Mouse (Mus musculus) c-Kit-positive CD71-negative TER-119-negative erythroid progenitor cells, embryonic 14.5 days (primary cell): ENCODE data around the gene Itln1.
"Not testable (repeated sequence)": the region's sequence is repeated elsewhere in the genome, so short reads cannot be mapped to it uniquely, and the experiment has no call there.

Experiments used
- DNase-seq: peaks from one replicate; pipeline ENCODE4 v3.0.0-alpha.2; 2013; ENCODE audit warnings: low read depth

Gene Itln1

DNA sequence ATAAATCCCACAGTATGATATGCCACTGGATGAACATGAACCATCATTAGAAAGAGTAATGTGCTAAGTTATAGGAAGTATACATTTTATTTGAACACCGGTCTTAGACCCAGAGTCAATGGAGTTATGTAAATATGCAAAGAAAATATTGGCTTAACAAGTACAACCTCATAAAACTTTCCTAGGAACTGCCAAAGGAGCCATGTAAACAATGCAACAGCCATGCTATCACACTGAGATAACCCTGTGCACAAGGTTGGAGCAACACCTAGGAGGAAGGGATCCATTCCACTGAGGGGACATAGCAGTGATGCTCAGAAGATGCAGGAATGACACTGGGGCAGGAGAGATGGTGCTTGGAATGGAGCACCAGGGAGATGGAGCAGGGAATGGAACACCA, 21.3 kb downstream of the Itln1 start:
- no peak for DNase-seq

DNA sequence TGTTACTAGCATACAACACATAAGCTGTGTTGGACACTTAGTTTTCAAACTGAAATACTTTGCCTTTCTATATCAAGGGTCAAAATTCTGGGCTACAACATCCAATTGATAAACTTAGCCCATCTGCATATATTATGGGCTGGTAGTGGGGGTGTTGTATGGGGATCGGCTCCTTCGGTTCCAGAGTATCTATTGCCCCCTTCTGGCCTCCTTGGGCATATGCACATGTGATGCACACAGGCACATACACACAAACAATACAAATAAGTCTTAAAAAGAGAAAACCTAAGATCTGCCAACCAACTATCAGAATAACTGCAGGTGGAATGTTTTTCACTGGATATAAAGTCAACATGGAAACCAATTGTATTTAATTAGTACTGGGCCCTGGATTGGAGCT, 21.9 kb downstream of the Itln1 start:
- no peak for DNase-seq

DNA sequence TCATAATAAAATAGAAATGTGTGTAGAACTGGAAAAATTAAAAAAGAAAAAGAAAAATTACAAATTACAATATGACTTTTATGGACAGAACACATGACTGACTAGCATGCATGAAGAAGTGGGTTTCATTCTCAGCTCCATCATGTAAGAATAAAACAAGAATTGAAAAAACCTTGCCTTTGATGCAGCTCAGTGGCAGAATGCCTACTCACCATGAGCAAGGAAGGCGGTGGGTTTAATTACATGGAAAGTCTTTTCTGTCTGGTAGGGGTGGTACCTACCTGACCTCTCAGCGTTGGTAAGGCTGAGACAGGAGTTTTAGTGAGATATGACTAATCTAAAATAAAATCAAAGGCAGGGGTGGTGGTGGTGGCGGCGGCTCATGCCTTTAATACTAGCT, 30.5 kb downstream of the Itln1 start:
- DNase-seq = no peak

DNA sequence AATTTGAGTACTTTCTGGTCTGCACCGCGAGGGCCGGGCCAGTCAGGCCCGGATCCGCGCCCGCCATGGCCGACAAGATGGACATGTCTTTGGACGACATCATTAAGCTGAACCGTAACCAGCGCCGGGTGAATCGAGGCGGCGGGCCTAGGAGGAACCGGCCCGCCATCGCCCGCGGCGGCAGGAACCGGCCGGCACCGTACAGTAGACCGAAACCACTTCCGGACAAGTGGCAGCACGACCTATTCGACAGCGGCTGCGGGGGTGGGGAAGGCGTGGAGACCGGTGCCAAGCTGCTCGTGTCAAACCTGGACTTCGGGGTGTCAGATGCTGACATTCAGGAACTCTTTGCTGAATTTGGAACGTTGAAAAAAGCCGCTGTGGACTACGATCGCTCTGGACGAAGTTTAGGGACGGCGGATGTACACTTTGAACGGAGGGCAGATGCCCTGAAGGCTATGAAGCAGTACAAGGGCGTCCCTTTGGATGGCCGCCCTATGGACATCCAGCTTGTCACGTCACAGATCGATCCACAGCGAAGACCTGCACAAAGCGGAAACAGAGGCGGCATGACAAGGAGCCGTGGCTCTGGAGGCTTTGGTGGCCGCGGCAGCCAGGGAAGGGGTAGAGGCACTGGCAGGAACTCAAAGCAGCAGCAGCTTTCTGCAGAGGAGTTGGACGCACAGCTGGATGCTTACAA, 31.4 kb downstream of the Itln1 start:
- peak; percentile 59 for DNase-seq

DNA sequence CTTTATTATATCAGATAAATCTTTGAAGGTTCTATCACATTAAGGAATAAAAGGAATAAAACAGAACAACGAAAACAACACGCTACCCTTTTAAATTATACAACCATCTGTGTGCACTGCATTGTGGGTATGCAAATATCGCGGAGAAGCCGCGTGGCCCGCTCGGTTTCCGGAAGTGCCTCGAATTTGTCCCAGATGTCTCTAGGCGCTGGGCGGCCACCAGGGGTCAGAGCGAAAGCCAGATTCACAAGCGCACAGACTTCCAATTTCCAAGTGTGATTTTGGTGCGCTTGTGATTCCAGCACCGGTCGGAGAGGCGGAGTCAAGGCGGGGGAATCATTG, 31.9 kb downstream of the Itln1 start, which contains the start of gene Alyref2:
Alyref2 (plus strand) TSS at position 229 of the 342 bp plus-strand sequence.
- DNase-seq = peak; percentile 94

DNA sequence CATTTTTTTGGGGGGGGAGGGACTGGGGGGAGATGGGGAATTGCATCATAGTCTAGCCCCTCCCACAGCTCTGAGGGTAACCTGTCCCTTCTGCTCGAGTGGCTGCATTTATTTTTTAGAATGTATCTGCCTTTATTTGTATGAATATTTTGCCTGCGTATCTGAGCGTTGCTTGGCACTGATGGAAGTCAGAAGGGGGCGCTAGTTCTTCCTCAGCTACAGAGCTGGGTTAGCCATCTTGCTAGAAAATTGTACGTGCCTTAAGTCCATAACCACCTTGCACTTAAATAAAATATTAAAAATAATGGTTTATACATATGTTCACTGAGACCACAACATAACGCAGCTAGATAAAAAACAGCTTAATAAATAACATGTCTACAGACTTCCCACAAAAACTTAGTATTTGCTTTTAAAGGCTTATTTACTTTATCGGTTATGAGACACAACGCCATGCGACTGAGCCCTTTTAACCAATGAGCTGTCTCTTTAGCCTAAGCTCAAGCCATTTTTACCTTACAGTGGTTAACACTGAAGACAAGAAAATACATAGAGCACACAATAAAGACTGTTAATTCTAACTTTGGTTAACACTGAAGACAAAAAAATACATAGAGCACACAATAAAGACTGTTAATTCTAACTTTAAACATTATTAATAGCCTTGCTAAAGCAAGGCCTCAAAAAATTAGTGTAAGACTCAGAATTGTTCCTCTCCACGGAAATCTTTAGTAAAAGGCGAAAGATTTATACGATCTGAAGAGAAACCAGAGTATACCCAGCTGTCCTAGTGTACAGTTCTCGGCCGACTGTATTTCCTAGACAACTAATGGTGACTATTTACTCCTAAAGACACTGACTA, 32.5 kb downstream of the Itln1 start:
- peak; percentile 89 for DNase-seq

DNA sequence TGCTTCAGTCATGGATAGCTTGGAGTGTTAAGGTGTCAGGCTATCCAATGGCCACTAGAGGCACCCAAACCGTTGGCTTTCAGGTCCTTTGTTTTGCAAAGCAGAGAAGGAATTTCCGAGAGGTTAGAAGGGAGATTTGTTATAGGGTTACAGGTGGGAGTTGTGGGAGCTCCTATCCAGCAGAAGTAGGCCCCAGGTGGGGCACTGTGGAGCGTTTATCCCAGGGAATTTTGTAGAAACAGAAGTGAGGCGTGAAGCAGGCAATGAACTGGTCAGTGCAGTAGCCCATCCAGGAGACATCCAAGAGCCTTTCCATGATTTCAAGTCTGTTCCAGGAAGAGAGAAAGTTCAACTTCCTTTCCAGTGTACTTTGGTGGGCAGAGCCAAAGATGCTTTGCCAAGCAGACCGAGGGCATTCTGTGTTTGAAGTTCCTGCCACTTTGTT, 33.4 kb downstream of the Itln1 start:
- DNase-seq = no peak

DNA sequence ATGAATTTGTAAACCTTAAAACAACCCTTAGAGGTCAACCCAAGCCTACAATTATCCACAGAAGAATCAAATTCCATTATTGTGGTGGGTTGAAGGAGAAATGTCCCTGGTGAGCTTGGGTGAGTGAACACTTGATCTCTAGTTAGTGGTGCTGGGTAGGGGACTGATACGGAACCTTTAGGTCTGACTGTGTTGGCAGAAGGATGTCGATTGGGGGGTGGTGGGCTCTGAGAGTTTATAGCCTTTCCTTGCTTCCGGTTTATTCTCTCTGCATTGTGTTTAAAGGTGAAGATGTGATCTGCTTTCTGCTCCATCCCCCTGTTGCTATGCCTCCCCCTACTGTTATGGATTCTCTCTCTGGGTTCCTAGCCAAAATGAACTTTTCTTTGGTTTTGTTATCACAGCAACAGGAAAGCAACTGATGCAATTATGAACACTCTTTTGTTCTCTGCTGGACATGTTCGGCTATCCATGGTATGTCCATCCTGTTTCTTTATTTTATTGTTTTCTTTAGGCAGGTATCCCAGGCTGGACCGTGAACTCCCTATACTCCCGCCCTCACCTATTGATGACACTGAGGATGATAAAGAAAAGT, 34.0 kb downstream of the Itln1 start:
- DNase-seq = no peak

DNA sequence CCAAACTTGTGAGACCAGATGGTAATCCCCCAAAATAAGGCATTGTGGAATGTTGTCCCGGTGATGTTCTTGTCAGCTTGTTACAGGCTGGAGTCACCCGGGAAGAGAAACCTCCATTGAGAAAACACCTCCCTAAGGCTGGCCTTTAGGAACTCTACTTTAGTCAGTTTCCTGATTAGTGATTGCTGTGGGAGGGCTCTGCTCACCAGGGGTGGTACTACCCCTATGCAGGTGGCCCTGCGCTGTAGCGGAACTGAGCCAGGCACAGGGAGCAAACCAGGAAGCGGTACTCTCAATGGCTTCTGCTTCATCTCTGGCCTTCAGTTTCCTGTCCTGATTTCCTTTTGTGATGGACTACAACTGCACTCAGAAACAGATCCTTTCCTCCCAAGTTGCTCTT, 35.2 kb downstream of the Itln1 start:
- no peak for DNase-seq

DNA sequence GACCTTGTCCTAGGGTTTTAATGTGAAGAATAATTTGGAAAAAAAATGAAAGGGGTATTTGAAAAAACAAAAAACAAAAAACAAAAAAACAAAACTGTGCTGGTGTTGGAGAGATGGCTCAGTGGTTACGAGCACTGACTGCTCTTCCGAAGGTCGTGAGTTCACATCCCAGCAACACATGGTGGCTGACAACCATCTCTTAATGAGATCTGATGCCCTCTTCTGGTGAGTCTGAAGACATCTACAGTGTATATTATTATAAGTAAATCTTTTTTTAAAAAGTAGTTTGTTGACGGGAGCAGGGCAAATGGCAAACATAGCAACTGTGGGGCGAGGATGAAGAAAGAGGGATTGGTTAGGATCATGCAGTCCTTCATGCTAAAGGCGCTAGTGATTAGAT, 39.7 kb downstream of the Itln1 start:
- DNase-seq = no peak

DNA sequence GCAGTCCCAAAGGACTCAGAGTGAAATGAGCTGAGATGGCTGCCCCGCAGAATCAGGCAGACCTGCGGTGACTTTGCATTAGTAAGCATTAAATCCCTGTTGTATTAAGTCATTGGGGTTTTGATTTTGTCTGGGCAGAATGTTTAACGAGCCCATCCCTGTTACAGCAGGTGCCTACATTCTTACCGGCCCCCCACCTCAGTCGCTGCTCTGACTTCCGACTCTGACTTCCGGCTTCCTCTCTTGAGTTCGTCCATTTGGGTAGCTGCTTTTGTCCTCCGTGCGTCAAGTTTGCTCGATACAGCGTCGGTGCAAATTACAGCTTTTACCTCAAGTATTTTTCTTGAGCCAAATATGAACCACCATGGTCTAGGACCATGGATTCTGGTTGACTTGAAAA, 40.9 kb downstream of the Itln1 start:
- DNase-seq = no peak

DNA sequence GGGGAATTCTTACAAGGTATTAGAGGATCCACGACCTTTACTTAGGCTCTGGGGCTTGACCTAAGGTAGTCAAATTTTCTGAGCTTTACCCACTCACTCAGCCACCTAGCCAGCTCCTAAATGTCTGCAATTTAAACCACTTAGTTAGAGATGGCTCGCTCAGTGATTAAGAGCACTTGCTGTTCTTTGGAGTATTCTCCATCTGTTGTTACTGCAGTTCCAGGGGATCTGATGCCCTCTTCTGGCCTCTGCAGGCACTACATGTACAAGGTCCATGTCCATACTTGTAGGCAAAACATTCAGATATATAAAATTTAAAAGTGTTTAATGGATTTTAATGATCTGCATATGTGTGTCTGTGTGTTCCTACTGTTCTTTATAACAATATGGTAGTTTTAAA, 56.1 kb downstream of the Itln1 start:
- no peak for DNase-seq

DNA sequence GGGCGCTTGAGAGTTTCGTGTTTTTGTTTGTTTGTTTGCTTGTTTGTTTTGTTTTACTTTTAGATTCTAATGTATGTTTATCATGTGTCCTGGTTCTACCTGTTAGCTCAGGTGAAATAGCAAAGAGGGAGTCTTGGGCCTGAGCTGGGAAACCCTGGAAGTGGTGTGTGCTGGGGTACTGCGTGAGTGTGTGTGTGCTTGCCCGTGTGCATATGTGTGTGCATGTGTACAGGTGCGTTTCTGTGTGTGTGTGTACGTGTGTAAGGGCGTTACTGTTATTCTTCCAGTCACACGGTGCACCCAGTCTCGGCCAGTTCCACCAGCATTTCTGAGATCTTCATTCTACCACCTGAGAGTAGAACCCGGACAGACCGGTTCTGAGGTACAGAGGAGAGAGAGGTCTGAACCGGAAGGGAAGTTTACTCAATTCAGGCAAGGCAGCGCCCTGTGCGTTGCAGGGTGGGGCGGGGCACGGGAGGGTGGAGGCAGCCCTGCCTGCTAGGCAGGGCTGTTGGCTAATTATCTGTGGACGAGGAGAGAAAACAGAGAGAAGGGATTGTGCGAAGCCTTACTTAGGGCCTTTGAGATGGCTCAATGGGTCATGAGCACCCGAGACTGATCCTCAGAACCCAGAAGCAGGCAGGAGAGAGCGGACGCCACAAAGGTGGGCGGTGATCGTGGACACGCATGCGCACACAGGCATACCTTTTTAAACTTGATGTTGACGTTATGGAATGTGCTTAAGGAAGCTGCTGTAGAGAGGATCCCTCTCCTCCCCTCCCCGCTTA, 57.1 kb downstream of the Itln1 start:
- no peak for DNase-seq

DNA sequence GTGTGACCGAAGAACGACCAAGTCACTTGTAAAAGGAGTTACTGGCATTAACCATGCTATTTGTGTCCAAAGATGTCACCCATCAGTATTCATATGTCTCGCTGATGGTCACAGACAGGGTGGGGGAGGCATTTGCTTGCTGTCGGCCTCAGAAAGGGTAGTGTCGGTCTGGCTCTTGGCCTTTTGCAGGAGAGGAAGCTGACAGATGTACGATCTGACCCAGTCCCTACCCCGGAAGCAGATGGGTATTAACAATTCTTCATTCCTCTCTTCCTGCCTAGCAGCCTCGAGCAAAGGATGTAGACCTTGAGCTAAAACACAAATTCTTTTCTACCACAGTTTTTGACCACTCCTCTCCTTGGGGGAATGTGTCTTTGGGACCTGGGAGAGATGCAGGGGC, 58.0 kb downstream of the Itln1 start:
- DNase-seq = no peak

DNA sequence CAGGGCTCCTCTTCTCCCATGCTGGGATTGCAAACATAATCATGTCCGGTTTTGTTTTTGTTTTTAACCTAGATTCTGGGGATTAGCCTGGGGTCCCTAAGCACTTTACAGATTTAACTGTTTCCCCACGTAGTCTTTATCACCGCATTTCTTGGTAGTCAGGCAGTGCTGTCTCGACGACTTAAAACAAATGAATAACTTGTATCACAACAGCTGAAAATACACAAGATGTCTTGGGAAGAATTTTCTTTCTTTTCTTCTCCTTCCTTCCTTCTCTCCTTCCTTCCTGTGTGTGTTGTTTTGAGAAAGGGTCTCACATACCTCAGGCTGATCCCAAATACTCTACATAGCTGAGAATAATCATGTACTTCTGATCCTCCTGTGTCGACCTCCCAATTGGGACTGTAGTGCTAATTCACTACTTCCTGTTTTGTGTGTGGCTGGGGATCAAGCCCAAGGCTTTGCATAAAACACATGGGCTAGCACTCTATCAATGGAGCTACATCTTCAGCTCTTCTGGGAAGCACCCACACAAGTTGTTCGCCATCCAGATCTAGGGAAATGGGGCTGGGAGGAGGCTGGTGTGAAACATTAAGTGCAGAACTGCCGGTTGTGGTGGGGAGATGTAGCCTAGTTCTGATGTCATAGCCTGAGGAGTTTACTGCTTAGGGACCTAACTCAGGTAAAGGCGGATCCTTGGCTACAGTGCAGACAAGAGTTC, 61.0 kb downstream of the Itln1 start:
- no peak for DNase-seq

DNA sequence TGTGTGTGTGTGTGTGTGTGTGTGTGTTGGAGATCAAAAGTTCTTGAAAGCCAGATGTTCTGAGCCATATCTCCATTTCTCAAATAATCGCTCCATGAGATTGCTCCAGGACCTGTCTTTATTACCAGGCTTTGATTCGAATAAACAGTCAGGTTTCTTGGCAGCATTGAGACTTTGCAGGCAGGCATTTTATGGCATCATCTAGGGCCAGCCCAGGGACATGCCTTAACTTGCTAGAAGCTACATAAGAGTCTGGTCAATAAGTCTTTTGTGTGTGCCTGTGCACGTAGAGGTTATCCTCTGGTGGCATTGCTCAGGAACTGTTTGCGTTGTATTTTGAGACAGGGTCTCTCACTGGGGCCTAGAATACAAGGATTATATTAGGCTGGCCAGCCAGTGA, 61.6 kb downstream of the Itln1 start:
- no peak for DNase-seq

DNA sequence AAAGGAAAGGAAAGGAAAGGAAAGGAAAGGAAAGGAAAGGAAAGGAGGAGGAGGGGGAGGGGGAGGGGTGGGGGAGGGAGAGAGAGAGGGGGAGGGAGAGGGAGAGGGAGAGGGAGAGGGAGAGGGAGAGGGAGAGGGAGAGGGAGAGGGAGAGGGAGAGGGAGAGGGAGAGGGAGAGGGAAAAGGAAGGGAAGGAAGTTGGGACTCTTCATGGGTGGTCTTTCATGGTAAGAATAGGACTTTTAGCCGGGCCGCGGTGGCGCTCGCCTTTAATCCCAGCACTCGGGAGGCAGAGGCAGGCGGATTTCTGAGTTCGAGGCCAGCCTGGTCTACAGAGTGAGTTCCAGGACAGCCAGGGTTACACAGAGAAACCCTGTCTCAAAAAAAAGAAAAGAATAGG, 63.2 kb downstream of the Itln1 start:
- not testable (repeated sequence) for DNase-seq

DNA sequence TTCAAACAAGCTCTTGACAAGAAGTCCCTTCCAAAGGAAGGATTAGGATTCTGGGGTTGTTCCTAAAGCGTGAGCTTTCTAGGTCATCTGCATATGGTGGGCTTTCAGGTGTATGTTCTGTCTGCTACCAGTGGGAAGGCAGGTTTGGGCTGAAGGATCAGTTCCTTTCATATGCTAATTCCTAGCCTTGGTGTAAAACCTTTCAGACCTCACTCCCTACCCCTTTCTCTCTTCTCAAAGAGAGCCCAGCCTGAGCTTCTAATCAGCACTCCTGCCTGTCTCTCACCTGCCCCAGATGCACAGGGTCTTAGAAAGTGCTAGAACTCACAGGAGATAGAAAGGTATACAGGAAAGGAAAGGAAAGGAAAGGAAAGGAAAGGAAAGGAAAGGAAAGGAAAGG, 63.6 kb downstream of the Itln1 start:
- no peak for DNase-seq

DNA sequence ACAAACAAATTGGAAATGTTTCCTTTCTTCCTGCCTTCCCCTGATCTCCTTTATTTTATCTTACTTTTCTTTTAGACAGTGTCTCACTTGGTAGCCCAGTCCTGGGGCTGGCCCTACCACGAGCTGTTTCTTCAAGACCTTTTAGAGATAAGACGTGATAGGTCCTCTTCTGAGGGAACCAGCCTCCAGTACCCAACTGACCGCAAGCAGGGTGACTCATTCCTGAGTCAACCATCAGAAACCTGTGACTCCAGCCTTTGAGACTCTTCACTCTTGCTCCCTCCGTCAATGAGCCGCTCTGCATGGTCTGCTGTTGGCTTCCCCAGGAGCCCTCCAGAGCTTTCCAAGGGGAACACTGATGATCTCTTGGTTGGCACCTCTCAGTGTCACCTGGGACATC, 64.2 kb downstream of the Itln1 start:
- DNase-seq = no peak

DNA sequence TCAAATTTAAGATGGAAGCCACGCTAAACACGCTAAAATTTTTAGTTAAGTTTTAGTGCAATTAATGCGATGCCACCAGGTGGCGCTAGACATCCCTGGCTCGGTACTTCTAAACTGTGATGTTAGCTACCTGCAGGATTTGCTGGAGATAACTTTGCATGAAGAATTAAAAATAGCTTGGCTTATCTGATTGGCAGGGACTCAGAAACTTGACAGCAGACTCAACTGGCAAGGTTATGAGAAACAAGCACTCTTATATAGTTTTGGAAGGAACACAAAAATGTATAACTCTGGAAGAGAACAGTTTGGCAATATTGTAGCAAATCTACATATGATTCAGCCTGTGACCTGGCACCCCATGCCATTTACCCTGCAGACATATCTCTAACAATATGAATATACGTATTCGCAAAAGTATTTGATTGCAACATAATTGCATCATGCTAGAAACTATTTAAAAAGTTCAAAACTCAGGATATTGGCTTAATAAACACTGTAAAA, 64.7 kb downstream of the Itln1 start:
- peak; percentile 46 for DNase-seq

DNA sequence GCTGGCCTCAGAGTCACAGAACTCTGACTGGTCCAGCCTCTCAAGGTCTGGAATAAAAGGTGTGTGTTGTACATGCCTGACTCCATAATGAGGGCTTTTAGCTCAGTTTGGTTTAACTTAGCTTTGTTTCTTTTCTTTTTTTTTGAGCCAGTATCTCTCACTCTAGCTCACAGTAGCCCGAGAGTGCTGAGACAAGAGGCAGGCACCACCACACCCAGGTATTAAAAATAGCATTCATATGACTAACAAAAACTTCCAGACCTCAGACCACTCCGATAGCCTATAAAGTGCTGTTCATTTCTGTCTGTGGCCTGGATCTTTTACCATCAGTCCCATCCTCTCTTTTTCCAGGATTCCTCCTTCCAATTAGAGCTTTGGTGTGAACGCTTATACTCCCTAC, 65.4 kb downstream of the Itln1 start:
- DNase-seq = no peak
